Mouse (Mus musculus): ENCODE data around the gene Clcn6. TPM values are rescaled to one million over a fixed set of nuclear protein-coding genes. Genes with fewer than 3 reads are reported as not detected.
"Not testable (repeated sequence)": the region's sequence is repeated elsewhere in the genome, so short reads cannot be mapped to it uniquely, and the experiment has no call there.

The Clcn6 gene
- total RNA-seq, 1 experiment from 2014 or later = 6.4 TPM

GRCm38 (mm10) chr4:148067346-148067745 lies 28.7 kb upstream of the Clcn6 start:
- no peak for ATAC-seq (replicated peaks; ENCODE audit: low read depth, poor library complexity, severe bottlenecking)

- no peak for ATAC-seq (replicated peaks; ENCODE audit: low read depth, poor library complexity, severe bottlenecking)
These were observed 27.8 kb upstream of the Clcn6 start for GRCm38 (mm10) chr4:148066401-148066744.

DNA sequence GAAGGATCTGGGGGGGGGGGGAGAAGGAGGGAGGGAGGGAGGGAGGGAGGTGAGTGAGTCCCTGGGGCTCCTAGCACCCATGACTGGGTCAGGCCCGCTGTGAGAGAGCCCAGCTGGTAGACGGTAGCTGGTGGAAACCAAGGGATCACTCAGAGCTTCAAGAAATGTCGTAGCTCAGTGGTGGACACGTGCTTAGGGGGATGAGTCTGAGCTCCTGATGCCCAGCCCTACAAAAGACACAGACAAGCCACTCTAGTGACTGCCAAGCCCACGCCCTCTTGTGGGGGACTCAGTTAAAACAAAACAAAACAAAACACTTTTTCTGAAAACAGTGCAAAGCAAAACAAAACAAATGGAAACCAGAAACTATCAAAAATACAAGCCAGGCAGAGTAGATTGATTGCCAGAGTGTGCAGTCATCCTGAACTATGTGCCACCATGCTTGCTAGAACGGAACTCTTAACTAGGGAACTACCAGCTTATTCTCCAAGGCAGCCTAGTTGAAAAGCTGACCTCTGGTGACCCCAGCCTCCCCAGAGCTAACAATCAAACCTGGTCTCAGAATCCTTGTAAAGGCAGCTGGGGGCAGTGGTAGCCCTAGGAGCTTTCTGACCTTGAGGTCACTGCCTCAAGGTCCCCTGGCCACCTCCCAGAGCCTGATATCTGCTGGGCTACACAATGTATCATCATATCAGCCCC lies 27.2 kb upstream of the Clcn6 start:
- ATAC-seq (replicated peaks; ENCODE audit: low read depth, poor library complexity, severe bottlenecking) = no peak; the same call in 1 of the 2 replicates

DNA sequence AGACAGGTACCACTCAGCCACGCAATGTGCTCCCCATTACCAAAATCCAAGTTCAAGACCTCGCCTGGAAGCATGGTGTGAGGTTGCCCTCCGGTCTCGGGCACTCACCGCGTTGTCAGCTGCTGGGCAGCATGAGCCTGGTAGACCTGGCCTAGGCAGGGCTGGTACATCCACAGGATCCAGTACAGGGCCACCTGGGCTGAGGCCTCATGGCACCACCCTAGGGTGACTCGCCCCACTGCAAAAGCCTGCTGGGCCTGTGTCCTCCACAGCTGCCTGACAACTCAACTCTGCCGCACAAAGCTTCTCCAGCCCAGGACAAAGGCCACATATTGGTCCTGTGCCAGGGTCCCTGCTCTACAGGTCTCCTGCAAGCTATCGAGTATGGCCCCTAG lies 22.5 kb upstream of the Clcn6 start:
- ATAC-seq (replicated peaks; ENCODE audit: low read depth, poor library complexity, severe bottlenecking) = no peak

DNA sequence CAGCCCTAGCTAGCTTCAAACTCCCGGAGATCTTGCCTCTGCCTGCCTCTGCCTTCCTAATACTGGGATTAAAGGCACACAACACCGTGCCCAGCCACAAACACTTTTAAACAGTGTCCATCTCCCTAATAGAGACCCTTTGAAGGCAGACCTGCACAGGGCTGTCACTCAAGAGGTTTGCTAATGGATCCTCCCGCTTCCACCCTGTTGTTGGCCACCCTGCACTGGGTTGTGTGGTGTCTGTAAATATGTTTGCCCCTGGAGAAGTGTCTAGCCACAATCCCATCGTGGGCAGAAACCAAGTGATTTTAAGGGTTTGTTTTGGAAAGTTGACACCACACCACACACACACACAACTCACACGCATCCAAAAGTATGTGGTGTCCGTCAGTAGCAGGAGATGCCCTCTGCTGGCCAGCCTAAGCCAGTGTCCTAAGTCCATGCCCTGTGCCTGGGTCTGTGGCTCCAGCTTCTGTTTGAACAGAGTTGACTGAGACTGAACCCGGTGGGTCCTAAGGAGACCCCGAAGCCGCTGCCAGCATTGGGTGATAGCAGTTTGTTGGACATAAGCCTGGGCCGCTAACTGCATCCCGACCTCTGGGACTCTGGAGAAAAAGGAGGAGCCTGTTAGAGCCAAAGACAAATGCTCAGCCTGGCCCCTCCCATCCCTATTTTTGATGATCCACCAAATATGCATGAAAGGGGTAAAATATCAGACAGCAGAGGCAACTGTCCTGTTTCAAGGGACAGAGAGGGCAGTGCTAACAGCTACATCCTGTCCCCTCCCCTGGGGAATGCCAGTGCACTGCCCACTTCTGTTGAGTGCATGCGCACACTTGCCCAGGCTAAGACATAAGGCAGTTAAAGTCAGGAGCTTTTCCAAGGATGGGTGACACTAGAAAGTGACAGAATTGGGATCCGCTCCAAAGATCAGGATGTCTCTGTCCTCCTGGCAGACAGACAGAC lies 21.8 kb upstream of the Clcn6 start:
- ATAC-seq (replicated peaks; ENCODE audit: low read depth, poor library complexity, severe bottlenecking) = peak; percentile 83

DNA sequence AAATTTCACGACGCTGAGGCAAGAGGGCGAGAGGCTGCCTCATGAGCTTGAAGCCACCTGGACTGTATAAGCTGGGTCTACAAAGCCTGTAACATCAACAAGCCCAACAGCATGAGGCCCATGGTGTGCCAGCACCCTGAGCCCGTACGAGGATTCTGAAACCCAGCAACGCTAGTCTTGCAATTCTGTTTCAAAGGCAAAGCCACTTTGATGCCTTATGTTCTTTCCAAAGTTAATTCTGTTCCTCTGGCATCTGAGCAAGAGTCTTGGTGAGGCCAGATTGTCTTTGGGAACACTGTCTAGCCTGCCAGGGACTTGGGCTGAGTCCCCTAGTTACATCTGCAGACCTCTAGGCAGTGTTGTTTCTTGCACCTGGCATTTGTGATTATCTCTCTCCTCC lies 20.4 kb upstream of the Clcn6 start:
- no peak for ATAC-seq (replicated peaks; ENCODE audit: low read depth, poor library complexity, severe bottlenecking)

- no peak for ATAC-seq (replicated peaks; ENCODE audit: low read depth, poor library complexity, severe bottlenecking)
These were observed 19.7 kb upstream of the Clcn6 start for GRCm38 (mm10) chr4:148058218-148058819.

DNA sequence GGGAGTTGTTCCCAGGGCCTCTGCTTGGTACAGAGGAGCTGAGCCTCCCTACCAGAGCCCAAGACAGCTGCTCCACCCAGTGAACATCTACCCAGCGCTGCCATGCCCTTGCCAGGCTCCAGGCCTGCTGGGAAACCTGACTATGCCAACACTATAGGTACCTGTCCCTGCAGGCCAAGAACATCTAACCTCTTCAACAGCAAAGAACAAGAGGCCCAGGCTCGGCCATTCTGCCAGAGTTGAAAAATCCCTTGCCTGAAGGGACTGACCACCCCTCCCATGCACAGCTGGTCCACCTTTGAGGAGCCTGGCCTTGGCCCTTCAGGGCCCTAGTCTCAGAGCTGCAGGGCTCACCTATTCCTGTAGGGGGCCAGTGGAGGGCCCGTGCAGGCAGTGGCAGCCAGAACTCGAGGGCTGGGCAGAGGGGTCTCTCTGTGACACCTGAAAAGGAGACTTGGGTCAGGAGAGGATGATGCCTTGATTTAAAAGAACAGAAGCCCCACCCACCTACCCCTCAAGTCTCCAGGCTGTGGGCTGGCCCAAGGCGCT lies 19.1 kb upstream of the Clcn6 start:
- ATAC-seq (replicated peaks; ENCODE audit: low read depth, poor library complexity, severe bottlenecking) = peak; percentile 62

- no peak for ATAC-seq (replicated peaks; ENCODE audit: low read depth, poor library complexity, severe bottlenecking)
These were observed 18.2 kb upstream of the Clcn6 start for GRCm38 (mm10) chr4:148056801-148057200.

DNA sequence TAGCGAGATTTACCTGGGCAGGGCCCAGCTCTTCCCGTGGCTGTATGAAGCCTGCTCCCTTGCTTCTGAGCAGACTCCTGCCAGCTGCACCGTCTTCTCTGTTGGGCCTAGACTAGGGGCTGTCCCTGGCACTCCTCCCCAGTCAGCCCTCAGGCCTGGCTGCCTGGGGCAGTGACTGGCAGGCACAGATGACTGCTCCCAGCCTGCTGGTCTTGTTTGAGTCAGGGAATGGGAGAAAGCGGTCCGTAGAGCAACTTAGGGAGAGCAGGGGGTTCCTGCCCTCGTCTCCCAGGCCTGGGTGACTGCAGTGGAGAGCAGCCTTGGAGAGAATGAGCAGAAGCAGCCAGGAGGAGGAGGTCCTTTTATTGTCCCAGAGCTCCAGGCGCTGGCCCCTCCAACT lies 17.6 kb upstream of the Clcn6 start:
- ATAC-seq (replicated peaks; ENCODE audit: low read depth, poor library complexity, severe bottlenecking) = no peak

DNA sequence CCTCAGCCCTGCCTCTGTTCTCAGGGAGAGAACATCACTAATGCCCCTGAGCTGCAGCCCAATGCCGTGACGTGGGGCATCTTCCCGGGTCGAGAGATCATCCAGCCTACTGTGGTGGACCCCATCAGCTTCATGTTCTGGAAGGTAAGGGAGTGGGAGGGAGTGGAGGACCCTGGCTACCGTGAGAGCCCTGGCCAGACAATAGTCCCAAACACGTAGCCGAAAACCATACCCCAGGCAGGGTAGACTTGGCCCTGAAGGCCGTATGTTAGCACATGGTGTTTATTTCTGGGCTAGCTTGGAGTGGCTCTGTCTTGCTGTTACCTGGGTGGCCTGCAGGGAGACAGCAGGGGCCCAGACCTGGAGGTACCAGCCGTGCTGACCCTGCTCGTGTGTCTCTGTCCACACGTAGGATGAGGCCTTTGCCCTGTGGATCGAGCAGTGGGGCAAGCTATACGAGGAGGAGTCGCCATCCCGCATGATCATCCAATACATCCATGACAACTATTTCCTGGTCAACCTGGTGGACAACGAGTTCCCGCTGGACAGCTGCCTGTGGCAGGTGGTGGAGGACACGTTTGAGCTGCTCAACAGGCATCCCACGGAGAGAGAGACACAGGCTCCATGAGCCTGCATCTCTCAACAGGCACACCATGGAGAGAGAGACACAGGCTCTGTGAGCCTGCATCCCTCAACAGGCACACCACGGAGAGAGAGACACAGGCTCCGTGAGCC lies 16.5 kb upstream of the Clcn6 start:
- ATAC-seq (replicated peaks; ENCODE audit: low read depth, poor library complexity, severe bottlenecking) = no peak

- ATAC-seq (replicated peaks; ENCODE audit: low read depth, poor library complexity, severe bottlenecking) = no peak
These were observed 14.8 kb upstream of the Clcn6 start for GRCm38 (mm10) chr4:148053417-148053920.

GRCm38 (mm10) chr4:148052976-148053375 lies 14.4 kb upstream of the Clcn6 start:
- no peak for ATAC-seq (replicated peaks; ENCODE audit: low read depth, poor library complexity, severe bottlenecking)

DNA sequence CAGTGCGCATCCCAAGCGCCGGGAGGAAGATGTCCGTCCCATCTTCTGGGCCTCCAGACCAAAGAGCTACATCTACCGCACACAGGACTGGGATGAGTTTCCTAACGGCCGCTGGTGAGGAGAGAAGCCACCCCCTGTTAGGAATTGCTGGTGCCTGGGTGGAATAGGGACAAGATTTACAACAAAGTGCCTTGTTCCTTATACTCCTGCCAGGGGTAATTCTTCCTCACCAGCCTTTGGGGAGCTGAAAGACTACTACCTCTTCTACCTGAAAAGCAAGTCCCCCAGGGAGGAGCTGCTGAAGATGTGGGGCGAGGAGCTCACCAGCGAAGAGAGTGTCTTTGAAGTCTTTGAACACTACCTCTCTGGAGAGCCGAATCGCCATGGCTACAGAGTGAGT lies 13.3 kb upstream of the Clcn6 start:
- no peak for ATAC-seq (replicated peaks; ENCODE audit: low read depth, poor library complexity, severe bottlenecking)

DNA sequence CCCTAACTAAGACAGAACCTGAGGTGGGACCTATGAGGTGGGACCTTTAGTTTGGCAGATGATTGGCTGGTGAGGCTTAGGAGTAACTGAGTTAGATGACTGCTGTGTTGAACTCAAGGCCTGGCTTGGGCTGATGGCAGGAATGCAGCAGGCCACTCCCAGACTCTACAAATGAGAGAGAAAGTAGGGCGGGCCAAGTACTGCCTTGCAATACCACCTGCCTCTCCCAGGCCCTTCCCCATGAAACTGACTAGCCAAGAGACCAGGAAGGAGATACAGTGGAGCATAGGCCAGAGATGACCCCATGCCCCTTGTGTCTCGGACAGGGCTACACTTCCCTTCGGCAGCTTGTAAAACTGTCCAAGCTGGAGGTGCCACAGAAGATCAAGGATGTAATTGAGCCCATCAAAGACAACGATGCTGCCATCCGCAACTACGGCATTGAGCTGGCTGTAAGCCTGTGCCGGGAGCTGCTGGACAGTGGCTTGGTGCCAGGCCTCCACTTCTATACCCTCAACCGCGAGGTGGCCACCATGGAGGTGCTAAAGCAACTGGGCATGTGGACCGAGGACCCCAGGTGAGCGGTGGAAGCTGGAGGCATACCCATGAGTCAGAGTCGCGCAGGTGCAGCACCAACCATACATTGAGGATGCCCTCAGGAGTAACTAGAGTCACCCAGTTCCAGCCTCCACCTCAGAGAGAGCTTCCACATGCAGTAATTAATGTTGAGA lies 12.6 kb upstream of the Clcn6 start:
- ATAC-seq (replicated peaks; ENCODE audit: low read depth, poor library complexity, severe bottlenecking) = no peak

- not testable (repeated sequence) for ATAC-seq (replicated peaks; ENCODE audit: low read depth, poor library complexity, severe bottlenecking)
These were observed 11.8 kb upstream of the Clcn6 start for GRCm38 (mm10) chr4:148050396-148050914.

DNA sequence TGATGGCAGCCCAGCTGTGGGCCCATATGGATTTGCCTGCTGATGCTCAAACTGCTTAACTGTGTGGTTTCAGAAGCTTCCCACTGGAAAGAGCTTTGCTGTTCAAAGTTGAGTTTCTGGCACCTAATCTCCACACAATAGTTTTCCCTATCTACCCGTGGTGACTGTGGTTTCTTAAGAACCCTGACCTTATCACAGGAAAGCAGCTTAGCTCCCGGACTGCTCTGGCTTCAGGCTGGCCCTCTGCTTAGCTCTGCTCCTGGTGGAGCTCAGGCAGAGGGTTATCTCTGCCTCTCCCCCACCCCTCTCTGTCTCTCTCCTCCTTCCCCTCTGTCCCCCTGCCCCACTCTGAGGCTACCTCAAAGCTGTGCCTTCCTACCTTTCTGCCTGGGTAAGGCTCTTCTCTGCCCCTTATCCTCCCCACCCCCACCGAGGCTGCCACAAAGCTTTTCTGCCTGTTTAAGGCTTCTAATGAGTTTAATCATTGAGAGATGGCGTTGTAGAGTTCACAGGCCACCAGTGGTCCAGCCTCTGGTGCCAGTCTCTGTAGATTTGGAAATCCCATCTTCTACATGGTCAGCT lies 7.9 kb upstream of the Clcn6 start:
- ATAC-seq (replicated peaks; ENCODE audit: low read depth, poor library complexity, severe bottlenecking) = peak; percentile 86

DNA sequence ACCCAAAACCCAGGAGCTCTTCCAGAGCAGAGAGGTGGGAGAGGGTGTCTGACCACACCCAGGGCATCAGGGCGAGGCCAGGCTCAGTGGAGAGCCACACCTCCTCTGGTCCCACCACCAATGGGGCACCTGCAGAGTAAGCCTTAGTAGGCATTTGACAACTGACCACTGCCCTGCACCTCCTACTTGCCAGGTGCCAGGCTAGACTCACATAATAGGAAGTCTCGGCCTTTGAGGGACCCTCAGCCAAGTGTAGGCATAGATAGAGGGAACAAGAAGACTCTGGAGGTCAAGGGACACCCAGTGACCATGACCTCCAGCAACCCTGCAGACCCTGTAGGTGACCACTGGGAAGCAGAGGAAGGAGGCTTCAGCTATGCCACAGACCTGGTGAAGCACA lies 5.5 kb upstream of the Clcn6 start:
- no peak for ATAC-seq (replicated peaks; ENCODE audit: low read depth, poor library complexity, severe bottlenecking)

GRCm38 (mm10) chr4:148043327-148043726 lies 4.7 kb upstream of the Clcn6 start:
- ATAC-seq (replicated peaks; ENCODE audit: low read depth, poor library complexity, severe bottlenecking) = not testable (repeated sequence)

All from common myeloid progenitor, adult 5-6 weeks (primary cell).